Mouse (Mus musculus) liver, postnatal 0 days (tissue): ENCODE results near the gene Katna1. TPM values are rescaled to one million over a fixed set of nuclear protein-coding genes. Genes with fewer than 3 reads are reported as not detected.

Source experiments
- ATAC-seq: fragments of 200-750 bp; cut with Nextera tagmentation; 2 replicates; pipeline ENCODE4 v1.8.0; 2017; ENCODE audit warnings: mild to moderate bottlenecking, moderate library complexity
- DNase-seq: peaks from one replicate; pipeline ENCODE4 v3.0.0-alpha.2; 2016
- H3K27ac ChIP-seq: fragments of 300-500 bp; sonication (generic); 2 replicates; pipeline ENCODE4 v1.5.1; 2014; ENCODE audit warnings: antibody characterized with exemption, moderate library complexity, mild to moderate bottlenecking, low read depth
- H3K27me3 ChIP-seq: fragments of 300-500 bp; sonication (generic); 2 replicates; pipeline ENCODE4 v1.6.1; 2014; ENCODE audit warnings: low read length, control low read depth, mixed read lengths; ENCODE audit not compliant: insufficient read depth
- H3K36me3 ChIP-seq: fragments of 300-500 bp; sonication (generic); replicated peaks from 2 replicates; pipeline ENCODE4 v1.6.1; 2014; ENCODE audit warnings: mild to moderate bottlenecking, control low read depth, low read length, moderate library complexity, mixed read lengths; ENCODE audit not compliant: insufficient read depth
- H3K4me1 ChIP-seq: fragments of 300-500 bp; sonication (generic); 2 replicates; pipeline ENCODE4 v1.6.1; 2014; ENCODE audit warnings: antibody characterized with exemption, mild to moderate bottlenecking, control low read depth; ENCODE audit not compliant: insufficient read depth
- H3K4me2 ChIP-seq: fragments of 300-500 bp; sonication (generic); 2 replicates; pipeline ENCODE4 v1.6.1; 2014; ENCODE audit warnings: low read depth, mild to moderate bottlenecking, low read length, moderate library complexity, mixed read lengths
- H3K4me3 ChIP-seq: fragments of 300-500 bp; sonication (generic); 2 replicates; pipeline ENCODE4 v1.5.1; 2014; ENCODE audit warnings: low read depth, low read length
- H3K9ac ChIP-seq: fragments of 300-500 bp; sonication (generic); replicated peaks from 2 replicates; pipeline ENCODE4 v1.6.1; 2014; ENCODE audit warnings: mild to moderate bottlenecking, moderate library complexity
- H3K9me3 ChIP-seq: fragments of 300-500 bp; sonication (generic); 2 replicates; pipeline ENCODE4 v1.6.1; 2016; ENCODE audit warnings: mild to moderate bottlenecking, control low read depth, low read length, mixed read lengths
- CTCF ChIP-seq: sonication (generic); IDR thresholded peaks from 2 replicates; pipeline ENCODE4 v1.5.1; 2016; ENCODE audit warnings: antibody characterized with exemption, low read depth
- EP300 ChIP-seq: IDR thresholded peaks from 2 replicates; pipeline ENCODE4 v1.6.1; 2016; ENCODE audit warnings: antibody characterized with exemption, low read depth, mild to moderate bottlenecking
- WGBS: fragments of 180-500 bp; shearing (Covaris S2); extraction: QIAGEN DNeasy Blood & Tissue Kit; methylation state at CpG from one replicate; pipeline ENCODE4 v1.1.7; 2014; ENCODE audit not compliant: insufficient replicate concordance; 5-methylcytosine and 5-hydroxymethylcytosine counted together
- polyA plus RNA-seq: library from polyadenylated mRNA; unstranded; fragments of >200 nt; fragmentation: Nextera tagmentation; extraction: Ambion mirVana; gene quantifications from 2 replicates; pipeline ENCODE4 v1.2.1, GENCODE M21; 2015

Katna1 gene
- polyA plus RNA-seq, 1 experiment from 2014 or later, result 20.1 TPM

DNA sequence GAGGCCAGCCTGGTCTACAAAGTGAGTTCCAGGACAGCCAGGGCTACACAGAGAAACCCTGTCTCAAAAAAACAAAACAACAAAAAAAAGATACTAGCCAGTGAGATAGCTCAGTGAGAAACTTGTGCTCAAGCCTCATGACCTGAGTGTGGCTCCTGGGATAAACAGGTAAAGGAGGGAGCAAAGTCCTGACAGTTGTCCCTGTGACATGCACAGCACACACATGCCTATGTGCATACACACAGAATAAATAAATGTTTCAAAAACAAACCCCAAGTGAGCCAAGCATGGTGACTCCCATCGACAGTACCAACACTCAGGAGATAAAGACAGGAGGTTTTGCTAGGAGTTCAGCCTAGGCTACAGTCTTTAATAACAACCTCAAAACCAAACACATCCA is 47.0 kb downstream of the Katna1 start:
- Histone ChIP-seq H3K27ac (peak overlapping the region; percentile 40; the same call in 1 of the 2 replicates), H3K4me2 (no peak overlapping the region), H3K27me3 (no peaks in the 10 kb centered on the region), H3K9me3 (no peaks in the 10 kb centered on the region), H3K4me1 (no peaks in the 10 kb centered on the region), H3K36me3 (peaks cover 58% of the 10 kb centered on the region), H3K9ac (no peak overlapping the region), H3K4me3 (no peak overlapping the region)
- DNase-seq, result no peak
- peak; percentile 92 for ATAC-seq
- WGBS, result 63% methylated on average over 1 of the region's 1 CpGs
- TF ChIP-seq EP300 (no peak), CTCF (no peak)

DNA sequence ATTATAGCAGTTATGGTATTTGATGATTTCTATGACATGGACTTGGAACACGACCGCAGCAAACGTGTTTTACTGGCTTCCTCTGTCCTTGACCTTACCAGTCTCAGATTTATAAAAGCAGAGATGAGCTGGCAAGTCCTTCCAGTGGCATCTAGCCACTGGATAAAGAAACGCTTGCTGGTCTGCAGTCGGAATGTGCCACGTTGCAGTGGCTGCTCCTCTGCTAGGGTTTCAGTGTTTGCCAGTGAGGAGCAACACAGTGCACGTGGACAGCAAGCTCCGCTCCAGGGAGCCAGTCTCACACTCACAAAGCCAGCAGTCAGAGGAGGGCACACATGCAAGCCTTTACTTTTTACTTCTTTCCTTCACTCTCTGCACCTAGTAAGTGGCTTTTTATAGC is 49.6 kb downstream of the Katna1 start:
- no peak for DNase-seq
- WGBS, result 87% methylated on average over 8 of the region's 8 CpGs
- Histone ChIP-seq H3K4me1 (0 out of 2 replicates have a peak, but pooled peaks cover 2% of the 10 kb centered on the region), H3K9ac (no peak overlapping the region), H3K9me3 (no peaks in the 10 kb centered on the region), H3K4me2 (no peak overlapping the region), H3K27me3 (no peaks in the 10 kb centered on the region), H3K36me3 (peaks cover 59% of the 10 kb centered on the region), H3K27ac (no peak overlapping the region), H3K4me3 (no peak overlapping the region)
- no peak for ATAC-seq
- TF ChIP-seq EP300, result no peak
- no peak for TF ChIP-seq CTCF

DNA sequence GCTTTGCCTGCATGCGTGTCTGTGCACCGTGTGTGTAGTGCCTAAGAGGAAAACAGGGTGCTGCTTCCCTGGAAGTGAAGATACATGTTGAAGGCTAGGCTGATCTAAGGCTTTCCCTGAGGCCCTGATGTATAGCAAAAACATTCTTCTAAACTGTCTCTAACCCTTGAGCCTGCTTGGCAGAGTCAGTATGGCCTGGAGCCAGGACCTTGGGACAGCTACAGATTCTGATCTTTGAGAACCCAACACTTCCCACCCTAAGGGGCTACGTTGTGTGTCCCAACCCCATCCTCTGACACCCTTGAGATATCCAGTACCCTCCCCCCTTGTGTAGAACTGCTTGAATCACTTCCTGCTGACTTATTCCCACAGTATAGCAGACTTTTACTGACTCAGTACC is 52.6 kb downstream of the Katna1 start:
- Histone ChIP-seq H3K4me3 (no peak overlapping the region), H3K36me3 (peaks cover 42% of the 10 kb centered on the region), H3K27ac (no peak overlapping the region), H3K9me3 (no peaks in the 10 kb centered on the region), H3K27me3 (no peaks in the 10 kb centered on the region), H3K4me1 (peaks cover 6% of the 10 kb centered on the region; the same call in 1 of the 2 replicates), H3K4me2 (no peak overlapping the region), H3K9ac (no peak overlapping the region)
- no peak for DNase-seq
- WGBS, result 78% methylated on average over 3 of the region's 3 CpGs
- TF ChIP-seq EP300 (no peak), CTCF (no peak)
- no peak for ATAC-seq

DNA sequence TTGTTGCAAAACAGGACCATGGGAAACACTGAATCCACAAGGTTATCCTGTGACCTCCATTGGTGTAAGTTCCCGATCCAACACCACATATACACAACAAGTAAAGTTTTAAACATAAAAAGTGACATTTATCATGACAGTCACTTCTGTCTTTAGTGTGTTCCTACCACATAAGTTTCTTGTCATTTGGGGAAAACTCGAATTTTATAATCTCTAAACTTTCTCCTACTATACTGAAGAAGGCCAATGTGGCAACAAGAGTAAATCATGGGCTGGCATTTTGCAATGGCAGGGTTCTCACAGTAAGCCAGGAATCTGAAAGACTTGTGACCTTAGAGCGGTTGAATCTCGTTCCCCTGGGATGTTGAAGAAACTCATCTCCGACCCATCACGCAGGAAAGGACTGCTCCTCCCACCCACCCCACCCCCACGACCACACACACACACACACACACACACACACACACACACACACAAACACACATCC is 54.0 kb downstream of the Katna1 start:
- Histone ChIP-seq H3K27me3 (no peaks in the 10 kb centered on the region), H3K4me3 (peak overlapping the region; percentile 100), H3K9ac (peak overlapping the region; percentile 98), H3K27ac (peak overlapping the region; percentile 95), H3K4me2 (peak overlapping the region; percentile 92), H3K9me3 (no peaks in the 10 kb centered on the region), H3K4me1 (peaks cover 6% of the 10 kb centered on the region; the same call in 1 of the 2 replicates), H3K36me3 (peaks cover 37% of the 10 kb centered on the region)
- DNase-seq (no peak), ATAC-seq (no peak)
- TF ChIP-seq EP300 (no peak), CTCF (no peak)
- 18% methylated on average over 7 of the region's 7 CpGs for WGBS

DNA sequence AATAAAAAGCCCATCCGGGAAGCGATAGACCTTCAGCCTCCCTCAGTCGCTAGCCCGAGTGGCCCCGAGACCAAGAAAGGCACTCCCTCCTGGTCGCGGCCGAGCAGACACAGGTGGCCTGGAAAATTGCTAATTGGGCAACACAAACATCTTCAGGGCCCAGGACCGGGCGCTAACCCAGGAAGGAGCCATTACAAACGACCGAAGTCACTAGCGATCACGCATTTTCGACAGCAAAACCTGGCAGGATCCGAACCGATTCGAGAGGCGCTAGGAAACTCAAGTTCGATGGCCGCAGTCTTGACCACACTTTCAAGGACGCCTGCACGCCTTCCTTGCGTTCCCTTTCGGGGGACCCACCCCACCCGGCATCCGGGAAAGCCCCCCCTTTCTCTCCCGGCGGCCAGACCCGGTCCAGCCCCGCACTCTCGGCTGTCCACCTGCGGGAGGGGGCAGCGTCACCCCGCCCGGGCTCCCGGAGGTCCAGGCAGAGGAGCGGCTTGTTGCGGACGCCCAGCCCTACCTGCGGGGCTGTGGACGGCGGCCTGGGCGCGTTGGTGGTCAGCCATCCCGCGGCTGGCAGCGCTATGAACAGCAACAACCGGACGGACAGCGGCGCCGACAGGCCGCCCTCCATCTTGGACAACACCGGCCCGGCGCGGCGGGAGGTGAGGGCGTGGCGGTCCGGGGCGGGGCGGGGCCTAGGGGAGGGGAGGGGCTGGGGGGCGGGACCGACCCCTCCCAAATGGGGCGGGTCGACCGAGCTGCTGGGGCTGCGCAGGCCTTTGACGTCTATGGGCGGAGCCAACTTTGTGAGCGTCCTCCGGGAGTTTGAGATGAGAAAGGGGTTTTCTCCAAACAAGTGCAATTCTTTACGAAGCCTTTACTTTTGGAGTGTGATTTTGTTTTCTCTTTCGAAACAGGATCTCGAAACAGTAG is 54.7 kb downstream of the Katna1 start:
- H3K4me1 ChIP-seq, result peaks cover 6% of the 10 kb centered on the region; the same call in 1 of the 2 replicates
- peak; percentile 96 for DNase-seq
- H3K27me3 ChIP-seq, result no peaks in the 10 kb centered on the region
- no peak for TF ChIP-seq EP300
- no peak for TF ChIP-seq CTCF
- H3K9ac ChIP-seq, result peak overlapping the region; percentile 98
- H3K36me3 ChIP-seq, result peaks cover 30% of the 10 kb centered on the region
- peak overlapping the region; percentile 95 for H3K27ac ChIP-seq
- H3K9me3 ChIP-seq, result no peaks in the 10 kb centered on the region
- under 1% methylated on average over 63 of the region's 77 CpGs for WGBS
- peak; percentile 98 for ATAC-seq
- peak overlapping the region; percentile 92 for H3K4me2 ChIP-seq
- peak overlapping the region; percentile 100 for H3K4me3 ChIP-seq

DNA sequence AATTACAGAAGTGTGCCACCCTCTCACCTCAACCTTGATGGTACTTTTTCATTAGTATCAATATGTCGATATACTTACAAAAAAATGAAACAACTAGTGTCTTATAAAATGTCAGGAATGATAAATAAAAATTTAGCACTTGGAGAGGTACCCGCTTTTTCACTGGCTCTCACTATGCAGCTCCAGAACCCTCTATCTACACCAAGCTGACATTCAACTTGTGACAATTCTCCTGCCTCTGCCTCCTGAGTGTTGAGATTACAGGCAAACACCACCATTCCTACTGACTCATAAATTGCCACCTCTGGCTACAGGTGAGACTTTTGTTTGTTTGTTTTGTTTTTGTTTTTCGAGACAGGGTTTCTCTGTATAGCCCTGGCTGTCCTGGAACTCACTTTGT is 55.4 kb downstream of the Katna1 start:
- Histone ChIP-seq H3K36me3 (peaks cover 25% of the 10 kb centered on the region), H3K4me2 (peak overlapping the region; percentile 74), H3K4me1 (peaks cover 6% of the 10 kb centered on the region; the same call in 1 of the 2 replicates), H3K9me3 (no peaks in the 10 kb centered on the region), H3K27me3 (no peaks in the 10 kb centered on the region), H3K4me3 (peak overlapping the region; percentile 100), H3K9ac (peak overlapping the region; percentile 98), H3K27ac (peak overlapping the region; percentile 71; the same call in 1 of the 2 replicates)
- 54% methylated on average over 3 of the region's 3 CpGs for WGBS
- TF ChIP-seq EP300, result no peak
- TF ChIP-seq CTCF, result no peak
- ATAC-seq (0 out of 2 replicates have a peak, but pooled peaks have one; percentile 3), DNase-seq (no peak)
